Mouse (Mus musculus): ENCODE results near the gene Gcnt1. TPM values are rescaled to one million over a fixed set of nuclear protein-coding genes. Genes with fewer than 3 reads are reported as not detected.

Gcnt1 gene
- polyA plus RNA-seq, 1 experiment from 2014 or later: 7.8 TPM

- Histone ChIP-seq H3K4me2 (ENCODE audit: low read depth, low read length) (no peak overlapping the region), H3K27me3 (replicated peaks; ENCODE audit: control insufficient read depth, insufficient read depth, low read length) (no peaks in the 10 kb centered on the region), H3K9ac (ENCODE audit: low read depth, low read length) (no peak overlapping the region), H3K27ac (replicated peaks; ENCODE audit: low read depth, low read length) (no peak overlapping the region), H3K9me3 (ENCODE audit: control insufficient read depth, low read length) (no peaks in the 10 kb centered on the region), H3K4me3 (ENCODE audit: low read depth, low read length) (no peak overlapping the region), H3K4me1 (ENCODE audit: control insufficient read depth, insufficient read depth, low read length) (no peaks in the 10 kb centered on the region), H3K36me3 (ENCODE audit: control insufficient read depth, insufficient read depth, low read length) (no peaks in the 10 kb centered on the region)
- ATAC-seq (ENCODE audit: low read depth) (no peak), DNase-seq (ENCODE audit: low spot score) (no peak)
- 85% methylated on average over 1 of the region's 1 CpGs for WGBS
Observed at GRCm38 (mm10) chr19:17313766-17314165, 58.9 kb downstream of the Gcnt1 start.

- Histone ChIP-seq H3K9me3 (ENCODE audit: control insufficient read depth, low read length) (no peaks in the 10 kb centered on the region), H3K4me1 (ENCODE audit: control insufficient read depth, insufficient read depth, low read length) (no peaks in the 10 kb centered on the region), H3K36me3 (ENCODE audit: control insufficient read depth, insufficient read depth, low read length) (no peaks in the 10 kb centered on the region), H3K27me3 (replicated peaks; ENCODE audit: control insufficient read depth, insufficient read depth, low read length) (no peaks in the 10 kb centered on the region), H3K4me2 (ENCODE audit: low read depth, low read length) (no peak overlapping the region), H3K9ac (ENCODE audit: low read depth, low read length) (no peak overlapping the region), H3K4me3 (ENCODE audit: low read depth, low read length) (no peak overlapping the region), H3K27ac (replicated peaks; ENCODE audit: low read depth, low read length) (no peak overlapping the region)
- DNase-seq (ENCODE audit: low spot score) (no peak), ATAC-seq (ENCODE audit: low read depth) (no peak)
- 87% methylated on average over 5 of the region's 5 CpGs for WGBS
Observed at GRCm38 (mm10) chr19:17312671-17313180, 59.9 kb downstream of the Gcnt1 start.

- no peak overlapping the region for H3K4me3 ChIP-seq (ENCODE audit: low read depth, low read length)
- no peak for ATAC-seq (ENCODE audit: low read depth)
- no peaks in the 10 kb centered on the region for H3K4me1 ChIP-seq (ENCODE audit: control insufficient read depth, insufficient read depth, low read length)
- H3K9me3 ChIP-seq (ENCODE audit: control insufficient read depth, low read length): no peaks in the 10 kb centered on the region
- H3K27ac ChIP-seq (replicated peaks; ENCODE audit: low read depth, low read length): no peak overlapping the region
- no peak overlapping the region for H3K9ac ChIP-seq (ENCODE audit: low read depth, low read length)
- H3K36me3 ChIP-seq (ENCODE audit: control insufficient read depth, insufficient read depth, low read length): no peaks in the 10 kb centered on the region
- H3K27me3 ChIP-seq (replicated peaks; ENCODE audit: control insufficient read depth, insufficient read depth, low read length): no peaks in the 10 kb centered on the region
- 77% methylated on average over 1 of the region's 1 CpGs for WGBS
- H3K4me2 ChIP-seq (ENCODE audit: low read depth, low read length): no peak overlapping the region
- no peak for DNase-seq (ENCODE audit: low spot score)
Observed at GRCm38 (mm10) chr19:17311501-17311900, 61.1 kb downstream of the Gcnt1 start.

GRCm38 (mm10) chr19:17311031-17311430, 61.6 kb downstream of the Gcnt1 start:
- WGBS: 92% methylated on average over 2 of the region's 2 CpGs
- Histone ChIP-seq H3K9ac (ENCODE audit: low read depth, low read length) (no peak overlapping the region), H3K27me3 (replicated peaks; ENCODE audit: control insufficient read depth, insufficient read depth, low read length) (no peaks in the 10 kb centered on the region), H3K4me2 (ENCODE audit: low read depth, low read length) (no peak overlapping the region), H3K27ac (replicated peaks; ENCODE audit: low read depth, low read length) (no peak overlapping the region), H3K4me1 (ENCODE audit: control insufficient read depth, insufficient read depth, low read length) (no peaks in the 10 kb centered on the region), H3K36me3 (ENCODE audit: control insufficient read depth, insufficient read depth, low read length) (no peaks in the 10 kb centered on the region), H3K9me3 (ENCODE audit: control insufficient read depth, low read length) (no peaks in the 10 kb centered on the region), H3K4me3 (ENCODE audit: low read depth, low read length) (no peak overlapping the region)
- DNase-seq (ENCODE audit: low spot score): no peak
- no peak for ATAC-seq (ENCODE audit: low read depth)

- no peaks in the 10 kb centered on the region for H3K27me3 ChIP-seq (replicated peaks; ENCODE audit: control insufficient read depth, insufficient read depth, low read length)
- DNase-seq (ENCODE audit: low spot score): no peak
- no peak overlapping the region for H3K27ac ChIP-seq (replicated peaks; ENCODE audit: low read depth, low read length)
- no peak overlapping the region for H3K4me2 ChIP-seq (ENCODE audit: low read depth, low read length)
- 85% methylated on average over 5 of the region's 5 CpGs for WGBS
- H3K36me3 ChIP-seq (ENCODE audit: control insufficient read depth, insufficient read depth, low read length): no peaks in the 10 kb centered on the region
- H3K4me3 ChIP-seq (ENCODE audit: low read depth, low read length): no peak overlapping the region
- no peaks in the 10 kb centered on the region for H3K4me1 ChIP-seq (ENCODE audit: control insufficient read depth, insufficient read depth, low read length)
- H3K9ac ChIP-seq (ENCODE audit: low read depth, low read length): no peak overlapping the region
- no peak for ATAC-seq (ENCODE audit: low read depth)
- H3K9me3 ChIP-seq (ENCODE audit: control insufficient read depth, low read length): no peaks in the 10 kb centered on the region
Observed at GRCm38 (mm10) chr19:17296081-17296480, 76.6 kb downstream of the Gcnt1 start.

- DNase-seq (ENCODE audit: low spot score) (no peak), ATAC-seq (ENCODE audit: low read depth) (no peak)
- no peak overlapping the region for H3K27ac ChIP-seq (replicated peaks; ENCODE audit: low read depth, low read length)
- H3K4me3 ChIP-seq (ENCODE audit: low read depth, low read length): no peak overlapping the region
- 81% methylated on average over 6 of the region's 6 CpGs for WGBS
- H3K4me1 ChIP-seq (ENCODE audit: control insufficient read depth, insufficient read depth, low read length): no peaks in the 10 kb centered on the region
- no peaks in the 10 kb centered on the region for H3K27me3 ChIP-seq (replicated peaks; ENCODE audit: control insufficient read depth, insufficient read depth, low read length)
- no peaks in the 10 kb centered on the region for H3K9me3 ChIP-seq (ENCODE audit: control insufficient read depth, low read length)
- H3K4me2 ChIP-seq (ENCODE audit: low read depth, low read length): no peak overlapping the region
- no peaks in the 10 kb centered on the region for H3K36me3 ChIP-seq (ENCODE audit: control insufficient read depth, insufficient read depth, low read length)
- H3K9ac ChIP-seq (ENCODE audit: low read depth, low read length): no peak overlapping the region
Observed at GRCm38 (mm10) chr19:17295211-17295766, 77.4 kb downstream of the Gcnt1 start.

- Histone ChIP-seq H3K36me3 (ENCODE audit: control insufficient read depth, insufficient read depth, low read length) (no peaks in the 10 kb centered on the region), H3K27ac (replicated peaks; ENCODE audit: low read depth, low read length) (no peak overlapping the region), H3K27me3 (replicated peaks; ENCODE audit: control insufficient read depth, insufficient read depth, low read length) (no peaks in the 10 kb centered on the region), H3K4me1 (ENCODE audit: control insufficient read depth, insufficient read depth, low read length) (no peaks in the 10 kb centered on the region), H3K4me2 (ENCODE audit: low read depth, low read length) (no peak overlapping the region), H3K4me3 (ENCODE audit: low read depth, low read length) (no peak overlapping the region), H3K9ac (ENCODE audit: low read depth, low read length) (no peak overlapping the region), H3K9me3 (ENCODE audit: control insufficient read depth, low read length) (no peaks in the 10 kb centered on the region)
- 84% methylated on average over 5 of the region's 5 CpGs for WGBS
- DNase-seq (ENCODE audit: low spot score) (no peak), ATAC-seq (ENCODE audit: low read depth) (no peak)
Observed at GRCm38 (mm10) chr19:17294136-17294535, 78.5 kb downstream of the Gcnt1 start.

- Histone ChIP-seq H3K9me3 (ENCODE audit: control insufficient read depth, low read length) (no peaks in the 10 kb centered on the region), H3K4me2 (ENCODE audit: low read depth, low read length) (no peak overlapping the region), H3K27me3 (replicated peaks; ENCODE audit: control insufficient read depth, insufficient read depth, low read length) (no peaks in the 10 kb centered on the region), H3K9ac (ENCODE audit: low read depth, low read length) (no peak overlapping the region), H3K4me3 (ENCODE audit: low read depth, low read length) (no peak overlapping the region), H3K4me1 (ENCODE audit: control insufficient read depth, insufficient read depth, low read length) (peaks cover 4% of the 10 kb centered on the region; the same call in 1 of the 2 replicates), H3K36me3 (ENCODE audit: control insufficient read depth, insufficient read depth, low read length) (no peaks in the 10 kb centered on the region), H3K27ac (replicated peaks; ENCODE audit: low read depth, low read length) (no peak overlapping the region)
- WGBS: 67% methylated on average over 6 of the region's 6 CpGs
- ATAC-seq (ENCODE audit: low read depth) (no peak), DNase-seq (ENCODE audit: low spot score) (no peak)
Observed at GRCm38 (mm10) chr19:17289526-17289925, 83.1 kb downstream of the Gcnt1 start.

- Histone ChIP-seq H3K27ac (replicated peaks; ENCODE audit: low read depth, low read length) (no peak overlapping the region), H3K4me2 (ENCODE audit: low read depth, low read length) (no peak overlapping the region), H3K36me3 (ENCODE audit: control insufficient read depth, insufficient read depth, low read length) (no peaks in the 10 kb centered on the region), H3K4me1 (ENCODE audit: control insufficient read depth, insufficient read depth, low read length) (peaks cover 8% of the 10 kb centered on the region), H3K9me3 (ENCODE audit: control insufficient read depth, low read length) (no peaks in the 10 kb centered on the region), H3K27me3 (replicated peaks; ENCODE audit: control insufficient read depth, insufficient read depth, low read length) (no peaks in the 10 kb centered on the region), H3K9ac (ENCODE audit: low read depth, low read length) (no peak overlapping the region), H3K4me3 (ENCODE audit: low read depth, low read length) (no peak overlapping the region)
- 68% methylated on average over 7 of the region's 7 CpGs for WGBS
- ATAC-seq (ENCODE audit: low read depth) (no peak), DNase-seq (ENCODE audit: low spot score) (peak; percentile 22)
Observed at GRCm38 (mm10) chr19:17286004-17286403, 86.6 kb downstream of the Gcnt1 start.

Data from embryonic facial prominence, embryonic 14.5 days (tissue).